30 mouse cellular contexts compared by ENCODE assay signal in the genomic region with DNA sequence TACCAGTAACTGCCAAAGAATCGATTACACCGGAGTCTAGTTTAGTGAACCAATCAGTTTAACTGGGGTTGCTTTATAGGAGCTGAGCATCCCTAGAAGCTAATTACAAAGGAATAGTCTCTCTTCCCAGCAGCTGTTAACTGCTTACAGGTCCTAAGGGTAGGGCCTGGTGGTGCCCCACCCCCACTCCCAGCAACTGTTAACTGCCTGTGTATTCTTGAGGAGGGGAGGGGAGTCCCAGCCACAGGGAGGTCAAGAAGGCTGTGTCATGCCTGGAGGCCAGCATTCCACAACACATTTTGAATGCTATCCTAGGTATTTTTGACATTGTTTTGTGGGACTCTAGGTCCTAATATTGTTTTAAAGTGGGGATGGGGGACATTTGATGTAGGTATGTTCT. TPM values are rescaled to one million over a fixed set of nuclear protein-coding genes. Genes with fewer than 3 reads are reported as not detected.
DNase-seq lines count a peak whose midpoint lies in the region; ATAC-seq and TF ChIP-seq lines count a peak whose summit lies in the region.
"Had no signal": no experiment of that assay in that cellular context is flagged by ENCODE, and none has a peak within 500 bp of the region (broad histone marks: within the 10 kb centered on the region; RNA-seq: fewer than 3 reads in every experiment).

No protein-coding gene starts in this region.

- no peak overlapping the region for H3K9ac ChIP-seq in neural tube, embryonic 14.5 days (replicated peaks; ENCODE audit: low read depth, low read length)
- H3K9ac ChIP-seq: heart, embryonic 13.5 days; hindbrain, embryonic 14.5 days; limb, embryonic 12.5 days; liver, embryonic 14.5 days; lung, embryonic 15.5 days; neural tube, embryonic 12.5 days had no signal

- no peaks in the 10 kb centered on the region for H3K9me3 ChIP-seq in neural tube, embryonic 14.5 days (ENCODE audit: control insufficient read depth, low read length)
- H3K9me3 ChIP-seq: heart, embryonic 13.5 days; limb, embryonic 12.5 days; lung, embryonic 15.5 days; megakaryocyte, embryonic 14.5 days; neural tube, embryonic 12.5 days had no signal

- WGBS in neural tube, embryonic 14.5 days: 24% methylated on average over 2 of the region's 2 CpGs
- WGBS in kidney, adult 2 months: 52% methylated on average over 2 of the region's 2 CpGs

- no peak overlapping the region for H3K27ac ChIP-seq in neural tube, embryonic 14.5 days (ENCODE audit: low read depth, low read length)
- H3K27ac ChIP-seq in kidney, adult 2 months (ENCODE audit: insufficient read depth, low read depth, low read length): no peak overlapping the region
- H3K27ac ChIP-seq: heart, adult 2 months; heart, embryonic 13.5 days; hindbrain, embryonic 14.5 days; limb, embryonic 12.5 days; liver, embryonic 14.5 days; lung, embryonic 15.5 days; neural tube, embryonic 12.5 days had no signal

- H3K27me3 ChIP-seq in neural tube, embryonic 14.5 days (ENCODE audit: control insufficient read depth, insufficient read depth, low read length): no peaks in the 10 kb centered on the region
- no peaks in the 10 kb centered on the region for H3K27me3 ChIP-seq in kidney, adult 2 months (replicated peaks; ENCODE audit: control insufficient read depth, insufficient read depth, low read length)
- H3K27me3 ChIP-seq: heart, embryonic 13.5 days; limb, embryonic 12.5 days; lung, embryonic 15.5 days; megakaryocyte, embryonic 14.5 days; neural tube, embryonic 12.5 days had no signal

- no peak overlapping the region for H3K4me2 ChIP-seq in neural tube, embryonic 14.5 days (ENCODE audit: low read depth, low read length)
- H3K4me2 ChIP-seq: heart, embryonic 13.5 days; hindbrain, embryonic 14.5 days; limb, embryonic 12.5 days; lung, embryonic 15.5 days; neural tube, embryonic 12.5 days had no signal

- no peaks in the 10 kb centered on the region for H3K4me1 ChIP-seq in neural tube, embryonic 14.5 days (ENCODE audit: control insufficient read depth, insufficient read depth, low read length)
- no peaks in the 10 kb centered on the region for H3K4me1 ChIP-seq in kidney, adult 2 months (ENCODE audit: control insufficient read depth, insufficient read depth, low read length)
- H3K4me1 ChIP-seq: neural tube, embryonic 12.5 days had no signal

- TF ChIP-seq POLR2A in kidney, adult 2 months (IDR thresholded peaks at IDR 0.05; ENCODE audit: low read depth, low read length): no peak

- ATAC-seq in neural tube, embryonic 14.5 days (ENCODE audit: low read depth): 0 out of 2 replicates have a peak, but pooled peaks have one; percentile 41
- ATAC-seq: CD4-positive, CD25-positive, alpha-beta regulatory T cell, adult 4 months; forebrain, embryonic 14.5 days; inflammation-experienced regulatory T-cells, adult 6 months had no signal

- H3K36me3 ChIP-seq in neural tube, embryonic 14.5 days (ENCODE audit: control insufficient read depth, insufficient read depth, low read length): no peaks in the 10 kb centered on the region
- H3K36me3 ChIP-seq in kidney, adult 2 months (ENCODE audit: control insufficient read depth, insufficient read depth, low read length): peaks cover 11% of the 10 kb centered on the region
- H3K36me3 ChIP-seq: neural tube, embryonic 12.5 days had no signal

- DNase-seq in neural tube, embryonic 10.5 days (ENCODE audit: extremely low spot score, low spot score): no peak
- DNase-seq in embryo, embryonic 10 days (ENCODE audit: low spot score): peak; percentile 19
- peak; percentile 45 for DNase-seq in forelimb bud, embryonic 11.5 days (ENCODE audit: low read depth, low spot score)
- DNase-seq in testis, postnatal 14 days (ENCODE audit: low spot score): peak; percentile 44
- DNase-seq in frontal cortex, postnatal 36 days (ENCODE audit: low spot score in 2 of 2): no peak
- DNase-seq in kidney, postnatal 4 days: no peak
- no peak for DNase-seq in kidney, adult 2 months
- DNase-seq: adrenal gland, postnatal 25 days; cerebellum, adult 9-10 months; gastrocnemius, postnatal 36 days; heart, adult 2 months; kidney, adult 8-10 months; kidney, postnatal 25 days; layer of hippocampus, adult 9-11 months; lung, postnatal 36 days; midbrain, embryonic 14.5 days; retina, postnatal 1 day; thymus, adult 18-20 months; thymus, postnatal 4 days had no signal

- H3K4me3 ChIP-seq in neural tube, embryonic 14.5 days (ENCODE audit: low read depth, low read length): no peak overlapping the region
- H3K4me3 ChIP-seq in kidney, adult 2 months (ENCODE audit: insufficient read depth, low read depth, low read length): no peak overlapping the region
- H3K4me3 ChIP-seq: heart, adult 2 months; heart, embryonic 13.5 days; limb, embryonic 12.5 days; lung, embryonic 15.5 days; megakaryocyte, embryonic 14.5 days; neural tube, embryonic 12.5 days had no signal

- TF ChIP-seq CTCF in kidney, adult 2 months (conservative IDR thresholded peaks at IDR 0.05; ENCODE audit: insufficient read depth, insufficient read length, low read depth, low read length): no peak

RNA-seq across cellular contexts. Expression of a gene that starts 44.3 kb away (rescaled TPM):
- 0.66 and 0.75 TPM in 2 replicates for polyA plus RNA-seq in neural tube, embryonic 14.5 days (2014; fragmentation: Nextera tagmentation; extraction: Ambion mirVana)
- 8.2 and 9.9 TPM in 2 replicates for polyA plus RNA-seq in kidney, adult 2 months (2012; rRNA removed)
- polyA plus RNA-seq: CD4-positive, CD25-positive, alpha-beta regulatory T cell, adult 4 months; inflammation-experienced regulatory T-cells, adult 6 months had no signal

RNA-seq across cellular contexts. Expression of a gene that starts 47.6 kb away (rescaled TPM):
- polyA plus RNA-seq in neural tube, embryonic 14.5 days (2014; fragmentation: Nextera tagmentation; extraction: Ambion mirVana): 11.3 and 38.5 TPM in 2 replicates
- 28.4 and 31.7 TPM in 2 replicates for polyA plus RNA-seq in kidney, adult 2 months (2012; rRNA removed)

Comparison
In these comparisons a context has a peak if more than half of its experiments do, and no peak if none do; other contexts are left out.
1. DNase-seq: peak in embryo, embryonic 10 days (single experiment), forelimb bud, embryonic 11.5 days (single experiment) and testis, postnatal 14 days (single experiment); none in neural tube, embryonic 10.5 days (single experiment), frontal cortex, postnatal 36 days (0 of 2), kidney, postnatal 4 days (0 of 2) and kidney, adult 2 months (single experiment).